Mouse (Mus musculus): ENCODE measurements around the gene Scimp.
A peak's percentile ranks its signal among the peaks of the same experiment; 100 is the strongest.
"Not testable (repeated sequence)": the region's sequence is repeated elsewhere in the genome, so short reads cannot be mapped to it uniquely, and the experiment has no call there.

Gene Scimp

DNA sequence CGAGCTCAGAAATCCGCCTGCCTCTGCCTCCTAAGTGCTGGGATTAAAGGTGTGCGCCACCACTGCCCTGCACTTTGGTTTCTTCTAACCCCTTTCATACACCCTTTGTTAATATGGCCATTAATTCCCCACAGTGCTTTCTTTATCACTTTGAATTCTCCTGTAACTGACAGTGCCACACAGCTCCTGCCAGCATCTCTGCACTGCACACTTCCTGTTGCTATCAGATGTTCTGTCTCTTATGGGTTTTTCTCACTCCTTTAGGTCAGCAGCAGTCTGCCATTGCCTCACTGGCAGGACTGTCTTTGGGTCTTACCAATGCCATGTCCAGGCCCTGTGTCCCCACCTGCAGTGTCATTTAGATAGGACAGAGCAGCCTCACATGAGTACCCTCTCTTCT lies 41.6 kb downstream of the Scimp start:
- DNase-seq (ENCODE audit: low read depth, low spot score) = no peak

DNA sequence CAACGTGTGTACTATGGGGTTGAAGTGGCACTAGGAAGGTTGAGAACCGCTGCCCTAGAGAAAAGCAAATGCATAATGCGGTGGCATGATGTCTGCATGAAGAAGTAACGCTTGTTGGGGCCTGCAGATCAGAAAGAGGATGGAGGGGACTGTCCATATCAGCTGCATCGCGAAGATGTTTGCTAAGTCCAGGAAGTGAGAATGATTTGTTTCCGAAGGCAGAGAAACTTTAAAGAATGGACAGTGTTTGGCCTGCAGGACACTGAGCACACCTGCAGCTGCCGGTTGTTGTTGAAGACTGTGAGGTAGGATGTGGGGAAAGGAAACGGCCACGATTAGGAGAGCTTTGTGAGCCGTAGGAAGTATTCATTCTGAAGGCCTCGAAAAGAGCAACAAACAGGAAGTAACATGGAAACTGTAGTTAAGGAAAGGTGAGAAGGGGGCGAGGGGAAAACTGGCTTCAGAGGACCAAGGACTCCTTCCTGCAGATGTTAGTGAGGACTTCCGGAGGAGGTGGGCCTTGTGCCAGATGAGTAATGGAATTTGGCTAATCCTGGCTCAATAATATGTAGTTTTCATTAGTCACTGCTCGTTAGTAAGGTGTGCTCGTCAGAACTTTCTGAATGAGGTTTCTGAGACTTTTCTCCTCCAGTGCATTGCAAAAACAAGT lies 46.5 kb downstream of the Scimp start:
- peak; percentile 66 for DNase-seq (ENCODE audit: low read depth, low spot score)

GRCm38 (mm10) chr11:70763936-70764808 lies 48.2 kb downstream of the Scimp start, which contains the start of gene Zfp3:
Gene Zfp3 (plus strand): TSS chr11:70764209.
- peak; percentile 91 for DNase-seq (ENCODE audit: low read depth, low spot score)

DNA sequence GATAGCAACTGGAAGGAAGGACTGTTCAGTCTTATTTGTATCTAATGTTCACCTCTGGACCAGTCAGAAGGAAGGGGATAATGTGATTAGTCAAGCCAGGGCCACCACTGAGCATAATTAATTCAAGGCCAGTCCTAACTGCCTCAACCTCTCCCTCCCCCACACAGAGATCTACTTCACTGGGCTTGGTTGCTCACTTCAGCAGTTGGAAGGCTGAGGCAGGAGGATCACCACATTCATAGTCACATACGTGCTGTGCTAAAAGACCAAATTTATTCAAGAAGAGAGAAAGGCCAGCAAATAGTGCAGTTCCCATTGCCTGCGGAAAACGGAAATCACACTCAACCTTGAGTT lies 48.8 kb downstream of the Scimp start:
- DNase-seq (ENCODE audit: low read depth, low spot score) = no peak

- peak; percentile 75 for DNase-seq (ENCODE audit: low read depth, low spot score)
These were observed 49.7 kb downstream of the Scimp start for GRCm38 (mm10) chr11:70762641-70763040.

- DNase-seq (ENCODE audit: low read depth, low spot score) = not testable (repeated sequence)
These were observed 51.9 kb downstream of the Scimp start for GRCm38 (mm10) chr11:70760446-70760845.

DNA sequence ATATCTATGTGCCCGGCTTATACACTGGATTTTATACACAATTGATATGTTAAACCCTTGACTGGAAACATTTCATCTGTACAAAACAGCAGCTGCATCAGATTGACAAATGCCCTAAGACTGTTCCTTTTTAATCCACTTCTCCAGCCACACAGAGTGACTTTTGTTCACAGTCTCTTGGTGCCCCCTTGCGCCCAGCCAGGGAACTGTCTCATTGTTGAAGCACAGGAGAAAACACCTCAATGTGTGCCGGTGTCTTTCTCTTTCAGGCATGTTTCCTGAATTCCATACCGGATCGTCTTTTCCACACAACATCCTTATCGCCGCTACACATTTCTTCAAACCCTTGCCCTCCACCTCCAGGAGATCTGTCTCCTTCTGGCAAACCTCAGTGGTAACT lies 56.7 kb downstream of the Scimp start:
- DNase-seq (ENCODE audit: low read depth, low spot score) = peak; percentile 79

DNA sequence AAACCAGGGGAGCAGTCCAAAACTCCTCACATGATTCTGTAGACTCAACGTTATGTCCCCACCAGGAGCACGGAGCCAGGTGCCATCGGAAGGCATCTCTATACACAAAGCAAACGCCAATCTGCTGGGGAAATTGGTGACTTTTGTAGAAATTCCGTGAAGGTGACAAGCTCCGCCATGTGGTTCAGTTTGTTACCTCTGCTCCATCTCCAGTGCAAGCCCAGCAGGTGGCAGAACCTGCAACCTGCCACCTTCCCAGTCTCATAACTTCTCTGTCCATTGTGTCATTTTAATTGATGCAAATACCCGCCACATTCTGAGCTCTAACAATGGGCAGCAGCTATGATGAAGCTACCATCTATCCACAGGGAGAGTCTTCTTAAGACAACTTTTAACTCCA lies 57.4 kb downstream of the Scimp start:
- no peak for DNase-seq (ENCODE audit: low read depth, low spot score)

DNA sequence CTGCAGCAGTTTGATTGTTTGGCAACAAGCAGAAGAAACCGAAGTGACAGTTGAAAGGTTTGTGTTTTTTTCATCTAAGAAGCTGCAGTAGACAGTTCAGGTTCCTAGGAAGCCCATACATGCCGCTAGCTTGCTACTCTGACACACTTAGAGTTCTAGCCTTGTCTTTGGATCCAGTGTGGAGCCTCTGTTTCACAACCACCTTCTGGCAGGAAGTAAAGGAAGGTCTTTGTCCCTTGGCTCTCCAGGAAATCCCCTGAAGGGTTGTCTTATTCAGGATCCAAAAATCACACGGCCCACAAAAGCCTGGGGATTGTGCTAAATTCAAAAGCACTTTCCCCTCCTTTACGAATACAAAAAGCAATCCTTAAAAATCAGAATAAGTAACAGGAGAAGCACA lies 57.9 kb downstream of the Scimp start:
- no peak for DNase-seq (ENCODE audit: low read depth, low spot score)

- DNase-seq (ENCODE audit: low read depth, low spot score) = no peak
These were observed 59.2 kb downstream of the Scimp start for GRCm38 (mm10) chr11:70753146-70753545.

DNA sequence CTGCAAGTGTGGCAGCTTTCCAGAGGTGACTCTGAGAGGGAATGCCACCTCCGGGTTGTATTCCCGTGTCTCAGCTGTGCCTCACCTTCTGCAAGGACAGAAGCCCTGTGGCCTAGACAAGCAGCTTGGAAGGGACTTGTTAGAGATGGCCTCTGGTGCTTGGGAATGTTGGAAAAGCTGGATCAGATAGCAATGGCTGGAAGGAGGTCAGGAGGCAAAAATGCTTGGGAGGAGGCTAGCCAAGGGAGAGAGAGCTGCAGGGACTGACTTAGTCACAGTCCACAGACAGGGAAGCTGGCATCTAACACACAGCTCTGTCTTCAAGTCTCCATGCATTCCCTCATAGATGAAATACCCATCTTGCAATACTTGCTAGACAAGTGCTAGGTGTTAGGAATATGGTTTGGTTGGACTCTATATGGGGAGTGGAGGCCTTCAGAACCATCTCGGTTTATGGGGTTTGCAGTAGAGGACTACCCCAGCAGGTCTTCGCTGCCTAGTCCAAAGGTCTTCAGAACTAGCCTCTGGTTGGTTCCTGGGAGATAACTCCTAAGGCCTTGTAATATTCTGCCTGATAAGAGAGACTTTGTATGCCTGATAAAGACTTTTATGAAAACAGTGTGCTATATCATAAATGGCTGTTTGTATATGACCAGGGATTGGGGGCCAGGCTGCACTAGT lies 59.9 kb downstream of the Scimp start:
- DNase-seq (ENCODE audit: low read depth, low spot score) = no peak

GRCm38 (mm10) chr11:70747876-70748545 lies 64.4 kb downstream of the Scimp start:
- peak; percentile 16 for DNase-seq (ENCODE audit: low read depth, low spot score)

- no peak for DNase-seq (ENCODE audit: low read depth, low spot score)
These were observed 66.8 kb downstream of the Scimp start for GRCm38 (mm10) chr11:70745636-70746035.

- no peak for DNase-seq (ENCODE audit: low read depth, low spot score)
These were observed 69.6 kb downstream of the Scimp start for GRCm38 (mm10) chr11:70742581-70743459.

GRCm38 (mm10) chr11:70742117-70742516 lies 70.3 kb downstream of the Scimp start:
- DNase-seq (ENCODE audit: low read depth, low spot score) = no peak

DNA sequence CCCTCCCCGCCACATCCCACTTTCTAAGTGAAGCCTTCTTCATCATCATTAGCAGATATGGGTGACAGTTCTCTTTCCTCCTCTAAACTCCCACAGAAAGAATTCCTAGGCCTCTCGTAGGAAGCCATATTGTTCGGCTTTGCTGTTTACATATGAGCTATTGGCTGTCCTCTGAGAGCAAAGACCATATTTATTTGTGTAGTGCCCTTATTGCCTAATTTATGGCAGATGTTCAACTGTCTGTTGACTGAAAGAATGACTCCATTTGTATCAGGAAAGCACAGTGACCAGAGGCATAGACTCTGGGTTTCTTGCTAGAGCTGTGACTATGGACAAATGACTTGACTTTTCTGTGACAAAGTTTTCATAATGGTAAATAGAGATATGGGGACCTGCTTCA lies 70.8 kb downstream of the Scimp start:
- no peak for DNase-seq (ENCODE audit: low read depth, low spot score)
